Mouse (Mus musculus) mature B cell (primary cell): ENCODE results near the gene Clec18a.
"Not testable (repeated sequence)": the region's sequence is repeated elsewhere in the genome, so short reads cannot be mapped to it uniquely, and the experiment has no call there.

Experiments used
- in situ Hi-C: fragments of 300-500 bp; cut with MboI; formaldehyde crosslinking; loops from 2 replicates; pipeline ENCODE4 v1.14.3; 2019

The Clec18a gene

GRCm38 (mm10) chr8:111056158-111056663 lies 36.0 kb downstream of the Clec18a start, which contains the start of gene Exosc6:
TSS of gene Exosc6 (plus strand) at chr8:111056339.
- in situ Hi-C loops, result no loop called here

GRCm38 (mm10) chr8:111055661-111056060 lies 36.6 kb downstream of the Clec18a start:
- in situ Hi-C loops, result no loop called here

GRCm38 (mm10) chr8:111055031-111055634 lies 37.1 kb downstream of the Clec18a start:
- in situ Hi-C loops, result no loop called here

- in situ Hi-C loops, result no loop called here
These were observed 38.3 kb downstream of the Clec18a start for GRCm38 (mm10) chr8:111053827-111054518.

- in situ Hi-C loops, result no loop called here
These were observed 43.1 kb downstream of the Clec18a start for GRCm38 (mm10) chr8:111049106-111049505.

GRCm38 (mm10) chr8:111048694-111049093 lies 43.5 kb downstream of the Clec18a start:
- in situ Hi-C loops, result no loop called here

- in situ Hi-C loops, result no loop called here
These were observed 48.1 kb downstream of the Clec18a start for GRCm38 (mm10) chr8:111044003-111044734.

GRCm38 (mm10) chr8:111042546-111042945 lies 49.7 kb downstream of the Clec18a start:
- in situ Hi-C loops, result no loop called here

GRCm38 (mm10) chr8:111036591-111036990 lies 55.6 kb downstream of the Clec18a start:
- in situ Hi-C loops, result no loop called here

GRCm38 (mm10) chr8:111034276-111034675 lies 58.0 kb downstream of the Clec18a start:
- in situ Hi-C loops, result no loop called here

GRCm38 (mm10) chr8:111033482-111034215 lies 58.6 kb downstream of the Clec18a start:
- in situ Hi-C loops, result no loop called here

GRCm38 (mm10) chr8:111032916-111033315 lies 59.3 kb downstream of the Clec18a start, which contains the start of gene Aars:
TSS of gene Aars (plus strand) at chr8:111033144.
- in situ Hi-C loops, result no loop called here

GRCm38 (mm10) chr8:111031572-111031971 lies 60.7 kb downstream of the Clec18a start, which contains the start of gene Ddx19b:
TSS of gene Ddx19b (minus strand) at chr8:111031751.
- in situ Hi-C loops, result no loop called here

GRCm38 (mm10) chr8:111030045-111030444 lies 62.2 kb downstream of the Clec18a start:
- in situ Hi-C loops, result no loop called here

- in situ Hi-C loops, result no loop called here
These were observed 62.6 kb downstream of the Clec18a start for GRCm38 (mm10) chr8:111029589-111029988.

- in situ Hi-C loops, result no loop called here
These were observed 64.8 kb downstream of the Clec18a start for GRCm38 (mm10) chr8:111027391-111027937.

GRCm38 (mm10) chr8:111026609-111027008 lies 65.6 kb downstream of the Clec18a start:
- in situ Hi-C loops, result not testable (repeated sequence)

GRCm38 (mm10) chr8:111010230-111010991 lies 81.8 kb downstream of the Clec18a start:
- in situ Hi-C loops, result not testable (repeated sequence)
